Mouse (Mus musculus) right cerebral cortex, postnatal 14 days (tissue): ENCODE results near the gene Ccdc141.

Source experiments
- DNase-seq: peaks from one replicate; pipeline ENCODE4 v3.0.0; 2022

Gene Ccdc141

GRCm38 (mm10) chr2:77173821-77174220 lies 3.4 kb upstream of the Ccdc141 start:
- DNase-seq = no peak

- no peak for DNase-seq
Observed at GRCm38 (mm10) chr2:77173366-77173765, 2.9 kb upstream of the Ccdc141 start.

- DNase-seq = no peak
Observed at GRCm38 (mm10) chr2:77172241-77172671, 1.8 kb upstream of the Ccdc141 start.

GRCm38 (mm10) chr2:77171444-77172240 lies 1.2 kb upstream of the Ccdc141 start:
- no peak for DNase-seq

GRCm38 (mm10) chr2:77169916-77170632 lies 362 bp downstream of the Ccdc141 start:
- DNase-seq = no peak

GRCm38 (mm10) chr2:77169218-77169617 lies 1.2 kb downstream of the Ccdc141 start:
- no peak for DNase-seq

- no peak for DNase-seq
Observed at GRCm38 (mm10) chr2:77168781-77169180, 1.7 kb downstream of the Ccdc141 start.

- DNase-seq = no peak
Observed at GRCm38 (mm10) chr2:77168081-77168685, 2.3 kb downstream of the Ccdc141 start.

GRCm38 (mm10) chr2:77166366-77166765 lies 4.1 kb downstream of the Ccdc141 start:
- DNase-seq = no peak

GRCm38 (mm10) chr2:77164662-77165061 lies 5.8 kb downstream of the Ccdc141 start:
- no peak for DNase-seq

- DNase-seq = no peak
Observed at GRCm38 (mm10) chr2:77163381-77163780, 7.1 kb downstream of the Ccdc141 start.

GRCm38 (mm10) chr2:77162135-77162534 lies 8.3 kb downstream of the Ccdc141 start:
- DNase-seq = no peak

- no peak for DNase-seq
Observed at GRCm38 (mm10) chr2:77157546-77157945, 12.9 kb downstream of the Ccdc141 start.

GRCm38 (mm10) chr2:77154080-77154479 lies 16.4 kb downstream of the Ccdc141 start:
- DNase-seq = no peak

GRCm38 (mm10) chr2:77151255-77151654 lies 19.2 kb downstream of the Ccdc141 start:
- no peak for DNase-seq

- no peak for DNase-seq
Observed at GRCm38 (mm10) chr2:77149576-77149975, 20.9 kb downstream of the Ccdc141 start.

GRCm38 (mm10) chr2:77148215-77148614 lies 22.2 kb downstream of the Ccdc141 start:
- DNase-seq = no peak

- DNase-seq = no peak
Observed at GRCm38 (mm10) chr2:77146968-77147367, 23.5 kb downstream of the Ccdc141 start.

GRCm38 (mm10) chr2:77146291-77146690 lies 24.1 kb downstream of the Ccdc141 start:
- no peak for DNase-seq

GRCm38 (mm10) chr2:77143536-77143935 lies 26.9 kb downstream of the Ccdc141 start:
- DNase-seq = no peak

- no peak for DNase-seq
Observed at GRCm38 (mm10) chr2:77138879-77139278, 31.6 kb downstream of the Ccdc141 start.

- DNase-seq = no peak
Observed at GRCm38 (mm10) chr2:77134906-77135305, 35.5 kb downstream of the Ccdc141 start.

- no peak for DNase-seq
Observed at GRCm38 (mm10) chr2:77133407-77133806, 37.0 kb downstream of the Ccdc141 start.

GRCm38 (mm10) chr2:77126939-77127338 lies 43.5 kb downstream of the Ccdc141 start:
- no peak for DNase-seq
